Mouse (Mus musculus) adrenal gland, adult 18-20 months (tissue): Measurements from ENCODE around the gene Sdf4. TPM values are rescaled to one million over a fixed set of nuclear protein-coding genes. Genes with fewer than 3 reads are reported as not detected.

Experiments
- DNase-seq, 2 experiments: peaks; one replicate each; pipeline ENCODE4 v3.0.0; 2021 to 2022; ENCODE audit warnings: low spot score in 2 of 2
- total RNA-seq, 2 experiments: library from RNA; stranded (reverse); gene quantifications; 1 replicate in 1 of 2; 2 replicates in 1 of 2; pipeline ENCODE4 v1.2.3; 2021

The Sdf4 gene
- total RNA-seq, 2 experiments from 2014 or later = 227 to 290 TPM

DNA sequence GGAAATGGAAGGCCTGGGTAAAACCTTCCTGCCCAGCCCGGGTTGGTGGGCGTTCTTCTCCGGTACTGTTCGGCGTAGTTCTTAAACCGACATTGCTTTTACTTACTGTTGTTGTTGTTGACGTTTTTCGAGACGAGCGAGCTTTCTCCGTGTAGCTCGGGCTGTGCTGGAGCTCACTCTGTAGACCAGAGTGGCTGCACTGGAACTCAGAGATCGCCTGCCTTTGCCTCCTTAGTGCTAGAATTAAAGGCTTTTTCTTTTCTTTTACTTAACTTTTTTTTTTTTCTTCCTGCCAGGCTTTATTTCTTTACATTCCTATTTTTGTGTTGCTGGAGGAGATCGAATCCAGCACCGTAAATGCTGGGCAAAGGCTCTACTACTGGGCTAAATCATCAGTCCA is 934 bp downstream of the Sdf4 start:
- no peak for DNase-seq

DNA sequence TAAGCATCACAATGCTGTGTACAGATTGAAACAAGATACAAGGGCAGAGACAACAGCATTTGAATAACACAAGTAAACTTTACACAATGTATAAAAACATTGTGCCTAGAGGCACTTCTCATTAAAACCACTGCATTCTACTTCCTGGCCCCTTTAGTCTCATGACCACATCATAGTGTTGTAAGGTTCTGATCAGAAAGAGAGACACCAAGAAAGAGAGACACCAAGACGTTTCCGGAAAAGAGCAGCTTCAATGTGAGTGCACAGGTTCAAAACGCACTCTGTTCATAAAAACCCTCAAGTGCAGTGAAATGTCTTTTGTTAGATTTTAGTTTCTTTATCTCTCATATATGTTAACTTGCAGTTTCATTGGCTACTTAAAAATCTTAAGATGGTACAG is 11.4 kb downstream of the Sdf4 start:
- no peak for DNase-seq

DNA sequence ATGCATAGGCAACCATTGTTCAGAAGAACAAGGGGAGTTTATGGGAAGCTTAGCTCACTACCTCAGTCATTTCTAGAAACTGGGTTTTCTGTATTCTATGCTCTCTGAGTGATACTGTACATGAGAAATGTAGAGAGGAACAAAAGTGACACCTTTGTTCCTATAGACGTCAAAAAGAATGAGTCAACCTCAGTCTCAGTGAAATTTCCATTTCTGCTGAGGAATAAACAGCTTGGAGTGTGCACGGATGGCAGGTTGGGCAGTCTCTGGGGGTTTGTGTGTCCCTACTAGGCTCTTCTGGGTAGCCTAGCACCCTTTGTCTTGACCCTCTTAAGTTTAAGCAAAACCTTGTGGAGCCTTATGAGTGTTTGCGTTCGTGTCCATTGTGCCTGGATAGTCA is 15.7 kb downstream of the Sdf4 start:
- no peak for DNase-seq

DNA sequence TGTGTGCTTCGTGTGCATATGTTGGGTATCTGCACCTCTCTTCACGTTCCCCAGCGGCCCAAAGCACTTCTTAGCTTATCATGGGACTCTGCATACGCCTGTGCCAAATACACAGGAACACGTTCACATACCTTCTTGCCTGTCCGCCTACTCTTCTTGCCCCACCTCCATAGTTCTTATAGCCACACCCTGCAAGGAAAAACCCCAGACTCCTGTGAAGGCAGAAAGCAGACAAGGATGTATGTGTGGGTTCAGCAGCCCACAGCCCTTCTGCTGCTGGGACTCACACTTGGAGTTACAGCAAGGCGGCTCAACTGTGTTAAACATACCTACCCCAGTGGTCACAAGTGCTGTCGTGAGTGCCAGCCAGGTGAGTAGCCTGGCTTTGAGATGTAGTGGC is 21.0 kb downstream of the Sdf4 start, which contains the start of gene Tnfrsf4:
Gene Tnfrsf4, plus strand, starts transcription at position 207 of the 400 bp plus-strand sequence.
- DNase-seq = no peak

DNA sequence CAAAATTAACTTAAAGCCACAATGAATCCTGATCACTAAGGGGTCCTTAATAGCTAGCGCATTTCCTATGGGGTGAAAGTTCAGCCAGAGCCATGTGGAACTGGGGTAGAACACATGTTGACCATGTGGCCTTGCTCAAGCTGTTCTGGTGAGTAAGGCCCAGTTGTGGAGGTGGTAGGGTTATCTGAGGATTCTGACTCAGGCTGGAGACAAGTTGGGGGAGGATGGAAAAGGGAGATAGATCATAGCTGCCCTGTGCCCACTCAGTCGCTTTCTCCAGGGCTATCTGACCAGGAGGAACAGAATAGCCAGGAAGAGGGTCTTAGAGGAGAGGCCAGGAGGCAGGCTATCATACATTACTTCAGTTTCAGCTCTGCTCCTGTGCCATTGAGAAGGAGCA is 21.8 kb downstream of the Sdf4 start:
- DNase-seq = no peak

DNA sequence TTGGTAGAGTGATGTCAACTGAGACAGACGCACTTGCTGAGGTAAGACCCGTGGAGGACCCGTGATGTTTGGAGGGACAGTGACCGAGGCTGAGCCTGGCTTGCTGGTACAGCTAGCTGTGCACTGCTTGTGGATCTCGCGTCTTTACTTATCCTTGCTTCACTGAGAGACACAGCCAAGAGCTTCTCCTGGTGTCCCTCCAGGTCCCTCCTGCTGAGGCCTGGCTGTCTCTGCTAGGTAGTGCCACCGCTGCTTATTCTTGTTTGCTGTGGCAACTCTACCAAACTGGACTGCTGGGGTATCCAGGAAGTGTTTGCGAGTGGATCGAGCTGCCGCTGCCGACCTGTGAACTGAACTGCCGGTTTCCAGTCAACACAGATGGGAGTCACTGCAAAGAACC is 27.1 kb downstream of the Sdf4 start:
- DNase-seq = no peak

DNA sequence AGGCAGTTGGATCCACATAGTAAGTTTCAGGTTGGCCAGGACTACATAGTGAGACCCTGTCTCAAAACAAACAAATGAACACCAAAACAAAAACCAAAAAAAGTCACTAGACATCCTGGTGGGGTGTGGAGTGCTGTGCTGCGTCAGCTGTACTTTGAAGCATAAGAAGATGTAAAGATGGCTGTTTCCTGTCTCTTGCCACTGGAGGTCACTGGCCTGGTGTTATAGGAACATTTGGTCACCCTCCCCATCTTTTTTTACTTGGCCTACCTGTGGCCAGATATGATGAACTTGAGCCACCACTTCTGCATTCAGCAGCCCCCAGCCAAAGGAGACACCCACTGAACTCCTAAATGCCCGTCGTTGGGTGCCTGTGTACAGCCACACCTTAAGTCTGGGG is 28.7 kb downstream of the Sdf4 start:
- DNase-seq = no peak

DNA sequence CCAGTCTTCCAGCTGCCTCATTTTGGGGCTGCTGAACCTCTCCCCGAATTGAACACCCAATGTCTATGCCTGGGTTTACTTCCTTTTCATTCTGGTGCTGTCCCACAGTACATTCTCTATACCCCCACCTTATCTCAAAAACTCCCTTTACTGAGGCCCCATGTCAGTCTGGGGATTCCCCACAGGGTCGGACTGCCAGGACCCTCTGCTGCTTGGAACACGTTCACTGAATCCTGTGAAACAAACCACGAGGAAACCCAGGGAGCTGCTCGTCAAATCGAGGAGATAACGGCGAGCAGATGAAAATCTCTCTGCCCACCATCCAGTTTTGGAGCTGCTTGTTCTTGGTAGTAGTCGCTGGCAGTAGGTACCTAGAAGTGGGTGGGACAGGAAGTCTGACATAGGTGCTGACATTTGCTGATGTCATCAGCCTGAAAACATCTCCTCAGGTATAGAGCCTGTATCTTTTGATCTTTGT is 29.3 kb downstream of the Sdf4 start:
- DNase-seq = no peak

DNA sequence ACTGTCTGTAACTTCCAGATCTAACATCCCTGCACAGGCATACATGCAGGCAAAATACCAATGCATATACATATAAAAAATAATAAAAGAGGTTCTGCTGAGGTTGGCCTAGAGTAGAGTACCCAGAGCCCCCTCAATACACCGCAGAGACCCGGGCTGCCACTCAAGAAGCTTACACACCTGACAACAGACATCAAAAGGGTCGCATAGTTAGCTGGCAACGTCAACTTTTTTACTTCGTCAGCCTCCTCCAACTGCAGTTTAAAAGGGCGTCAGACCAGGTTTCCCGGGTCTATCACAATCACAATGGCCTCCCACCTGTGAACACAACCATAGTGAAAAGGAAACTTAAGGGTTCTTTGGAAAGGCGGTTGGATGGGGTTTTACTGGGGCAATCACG is 30.8 kb downstream of the Sdf4 start:
- no peak for DNase-seq

DNA sequence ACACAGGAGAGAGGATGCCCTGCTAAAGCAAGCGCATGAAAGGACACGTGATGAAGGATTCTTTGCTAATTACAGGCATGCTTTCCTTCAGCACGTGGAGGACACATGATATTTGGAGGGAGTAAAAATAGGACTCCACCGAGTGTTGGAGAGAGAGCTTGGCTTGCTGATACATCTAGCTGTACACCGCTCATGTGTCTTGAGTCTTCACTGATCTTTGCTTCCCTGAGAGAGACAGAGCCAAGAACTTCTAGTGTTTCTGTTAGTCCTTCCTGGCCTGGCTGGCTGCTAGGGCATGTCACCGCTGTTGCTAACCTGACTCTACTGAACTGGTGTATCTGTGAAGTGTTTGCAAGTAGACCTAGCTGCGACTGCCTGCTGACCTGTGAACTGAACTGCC is 31.5 kb downstream of the Sdf4 start:
- no peak for DNase-seq

DNA sequence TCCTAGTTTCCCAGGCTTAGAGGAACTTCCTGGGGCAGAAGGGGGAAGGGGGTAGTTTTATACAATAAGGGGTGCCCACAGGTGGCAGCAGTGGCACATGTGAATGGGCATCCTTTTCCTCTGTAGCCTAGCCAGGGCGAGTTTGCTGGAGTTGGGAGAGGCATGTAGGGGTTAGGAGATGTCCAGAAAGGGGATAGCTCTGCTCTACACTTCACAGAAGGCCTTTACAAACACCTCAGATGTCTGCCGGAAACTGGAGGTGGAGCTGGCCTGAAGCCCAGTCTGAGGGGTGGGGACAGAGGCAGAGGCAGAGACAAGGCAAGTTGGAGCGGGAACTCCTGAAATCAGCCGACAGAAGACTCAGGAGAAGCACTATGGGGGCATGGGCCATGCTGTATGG is 33.3 kb downstream of the Sdf4 start, which contains the start of gene Tnfrsf18:
Gene Tnfrsf18, plus strand, starts transcription at position 152 of the 400 bp plus-strand sequence.
- no peak for DNase-seq

DNA sequence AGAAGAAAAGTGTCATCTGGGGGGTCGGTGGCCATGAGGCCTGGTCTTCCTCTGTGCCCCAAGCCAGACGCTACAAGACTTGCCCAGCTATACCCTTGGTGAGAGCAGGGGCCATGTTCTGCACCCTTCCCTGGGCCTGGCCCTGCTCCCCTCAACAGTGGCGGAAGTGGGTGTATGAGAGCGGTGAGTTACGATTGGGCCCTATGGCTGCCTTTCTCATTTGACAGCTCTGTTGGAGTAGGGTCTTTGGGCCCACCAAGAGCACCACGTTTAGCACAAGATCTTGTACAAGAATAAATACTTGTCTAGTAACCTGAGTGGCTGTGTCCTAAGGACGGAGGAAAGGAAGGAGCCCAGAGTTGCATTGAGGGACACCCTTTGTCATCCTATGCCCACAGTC is 35.9 kb downstream of the Sdf4 start:
- no peak for DNase-seq

DNA sequence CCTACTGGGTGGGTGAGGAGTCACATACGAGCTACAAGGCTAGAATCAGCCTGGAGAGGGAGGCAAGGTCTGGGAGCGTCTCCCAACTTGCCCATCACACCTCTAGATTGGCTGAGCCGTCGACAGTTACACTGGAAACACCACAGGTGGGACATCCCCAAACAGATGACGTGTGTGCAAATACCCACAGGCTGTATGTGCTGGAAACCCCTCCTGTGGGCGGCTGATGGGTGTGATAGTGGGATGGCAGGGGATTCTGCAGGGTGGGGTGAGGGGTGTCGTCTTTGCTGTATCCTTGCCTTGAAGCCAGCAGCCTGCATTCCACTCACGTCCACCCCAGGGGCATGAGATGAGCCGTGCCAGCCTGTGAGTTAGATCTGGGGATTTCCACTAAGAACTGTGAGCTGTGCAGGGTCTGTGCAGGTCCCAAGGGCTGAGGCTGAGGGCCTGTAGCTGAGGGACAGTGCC is 38.0 kb downstream of the Sdf4 start:
- no peak for DNase-seq

DNA sequence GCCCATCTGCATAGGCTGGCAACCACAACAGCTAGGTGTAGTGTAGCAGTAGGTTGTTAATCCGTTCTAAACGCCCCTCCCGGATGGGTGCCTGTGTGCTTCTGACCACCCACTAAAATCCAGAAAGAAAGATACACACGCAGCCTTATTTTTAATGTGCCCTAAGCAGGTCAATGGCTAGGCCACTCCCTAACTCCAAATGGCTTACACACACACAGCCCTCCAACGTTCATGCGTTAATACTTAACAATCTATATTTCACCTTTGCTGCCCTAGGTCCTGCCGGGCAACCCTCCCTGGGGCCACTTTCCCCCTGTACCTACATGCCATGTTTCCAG is 38.6 kb downstream of the Sdf4 start:
- no peak for DNase-seq

DNA sequence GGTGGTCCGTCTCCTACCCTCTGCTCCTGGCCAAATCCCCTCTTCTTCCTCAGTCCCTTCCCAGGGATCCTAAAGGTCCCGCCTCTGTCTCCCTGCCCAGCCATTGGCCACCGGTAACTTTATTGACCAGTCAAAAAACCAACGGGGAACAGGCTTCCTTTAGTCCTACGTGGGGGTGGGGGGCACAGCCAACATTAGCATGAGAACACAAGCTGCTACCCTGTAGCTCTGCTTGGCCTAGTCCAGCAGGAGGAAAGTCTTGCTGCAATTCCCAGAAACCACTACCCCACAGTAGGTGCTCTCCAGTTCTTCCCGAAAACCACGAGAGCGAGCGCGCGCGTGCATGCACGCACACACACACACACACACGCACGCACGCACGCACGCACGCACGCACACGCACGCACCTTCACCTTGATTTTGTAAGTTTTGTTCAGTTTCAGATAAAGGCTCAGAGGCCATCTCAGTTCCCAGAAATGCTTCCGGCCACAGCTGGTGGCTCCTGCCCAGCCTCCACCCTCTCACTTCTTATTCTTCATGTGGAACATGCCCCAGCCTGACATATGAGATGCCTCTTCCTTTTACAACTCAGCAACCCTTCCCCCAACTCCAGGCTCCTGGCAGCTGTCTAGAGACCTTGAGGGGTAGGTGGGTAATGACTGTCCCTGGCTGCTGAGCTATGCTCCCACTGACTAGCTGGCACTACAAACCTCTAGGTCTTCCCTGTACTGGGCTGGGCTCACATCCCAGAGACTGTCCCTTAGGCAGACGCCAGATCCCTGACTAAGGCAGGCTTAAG is 39.1 kb downstream of the Sdf4 start:
- peak; percentile 62 to 72 for DNase-seq

DNA sequence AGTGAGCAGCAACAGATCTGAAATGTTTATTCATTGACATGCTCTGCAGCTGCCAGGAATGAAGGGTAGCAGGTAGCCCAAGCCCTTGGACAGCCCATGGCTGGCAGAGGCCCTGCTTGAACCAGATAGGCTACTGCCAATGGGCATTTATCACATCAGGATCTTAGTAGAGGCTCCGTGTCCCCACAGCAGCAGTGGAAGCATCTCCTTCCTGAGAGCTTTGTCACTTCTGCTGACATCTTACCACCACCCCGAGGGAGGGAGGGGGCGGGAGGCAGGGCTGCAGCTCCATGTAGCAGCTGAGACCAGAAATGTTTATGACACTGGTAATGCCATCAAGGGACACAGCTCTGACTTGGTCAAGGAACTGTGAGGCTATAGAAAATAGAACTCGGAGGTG is 40.2 kb downstream of the Sdf4 start:
- no peak for DNase-seq

DNA sequence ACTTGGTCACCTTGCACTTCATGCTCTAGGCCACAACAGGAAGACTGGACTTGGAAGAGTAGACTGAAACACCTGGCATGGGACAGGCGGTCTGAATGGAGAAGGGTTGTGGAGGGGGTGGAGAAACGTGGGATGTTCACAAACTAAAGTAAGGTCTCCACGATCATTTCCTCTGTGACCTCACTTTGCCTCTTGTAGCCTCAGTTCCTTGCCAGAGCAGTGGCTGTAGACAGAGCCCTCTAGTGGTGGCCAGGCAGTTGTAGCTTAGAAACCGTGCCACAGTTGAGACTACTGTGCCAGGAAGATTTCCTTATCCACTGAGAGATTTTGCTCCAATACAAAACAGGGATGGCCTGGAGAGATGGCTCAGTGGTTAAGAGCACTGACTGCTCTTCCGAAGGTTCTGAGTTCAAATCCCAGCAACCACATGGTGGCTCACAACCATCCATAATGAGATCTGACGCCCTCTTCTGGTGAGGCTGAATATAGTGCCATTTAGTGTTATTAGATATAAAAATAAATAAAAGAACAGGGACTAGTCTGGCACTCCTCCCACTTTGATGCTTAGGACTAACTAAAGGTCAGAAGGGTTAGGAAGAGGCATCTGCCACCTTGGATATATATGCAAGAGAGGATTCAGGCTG is 40.9 kb downstream of the Sdf4 start:
- DNase-seq = no peak

DNA sequence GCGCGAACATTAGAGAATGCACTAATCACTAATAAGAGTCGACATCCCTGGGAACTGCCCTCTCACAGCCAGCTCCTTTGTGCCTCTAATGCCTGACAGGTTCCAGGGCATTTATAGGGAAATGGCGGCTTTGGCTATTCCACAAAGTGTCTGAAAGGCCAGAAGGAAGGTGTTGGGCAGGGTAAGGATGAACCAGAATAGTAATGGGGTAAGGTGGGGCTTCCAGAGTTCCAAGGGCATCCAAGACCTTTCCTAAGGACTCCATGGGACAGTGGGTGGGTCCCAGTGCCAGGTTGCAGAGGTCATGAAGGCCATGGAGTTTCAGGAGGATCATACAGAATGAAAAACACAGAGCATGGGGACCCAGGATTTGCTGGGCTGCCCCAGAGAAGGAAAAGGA is 41.6 kb downstream of the Sdf4 start:
- DNase-seq = no peak

DNA sequence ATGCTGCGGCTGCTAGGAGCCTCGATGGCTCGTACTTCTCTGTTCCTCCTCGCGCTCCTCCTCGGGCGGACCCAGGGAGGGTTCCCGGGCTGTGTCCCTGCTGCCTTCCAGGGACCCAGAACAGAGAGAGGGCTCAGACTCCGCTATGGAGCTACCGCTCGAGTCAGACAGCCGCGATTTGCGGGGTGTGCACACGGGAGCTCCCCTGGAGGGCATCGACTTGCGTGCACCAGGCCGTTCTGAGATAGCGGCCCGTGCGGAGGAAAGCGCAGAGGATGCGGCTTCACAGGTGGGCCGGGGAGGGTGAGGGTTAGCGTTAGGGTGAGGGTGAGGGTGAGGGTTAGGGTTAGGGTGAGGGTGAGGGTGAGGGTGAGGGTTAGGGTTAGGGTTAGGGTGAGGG is 42.2 kb downstream of the Sdf4 start:
- DNase-seq = no peak

DNA sequence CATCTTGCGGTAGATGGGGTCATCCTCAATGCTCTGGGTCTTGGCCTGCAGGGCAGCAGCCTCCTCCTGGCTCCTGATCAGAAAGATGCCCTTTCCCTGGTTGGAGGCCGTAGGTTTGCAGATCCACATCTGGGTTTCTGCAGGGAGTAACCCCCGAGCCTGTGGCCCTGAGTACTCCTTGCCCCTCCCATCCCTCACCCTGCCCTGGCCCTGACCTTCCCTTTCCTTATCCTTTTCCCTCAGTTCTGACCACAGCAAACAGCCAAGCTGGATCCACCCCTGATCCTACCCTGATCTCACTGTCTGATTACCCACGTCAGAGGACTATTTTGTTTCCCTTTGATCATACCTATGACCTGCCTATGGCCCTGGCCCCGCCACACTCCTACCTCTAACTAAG is 52.1 kb downstream of the Sdf4 start:
- DNase-seq = no peak

DNA sequence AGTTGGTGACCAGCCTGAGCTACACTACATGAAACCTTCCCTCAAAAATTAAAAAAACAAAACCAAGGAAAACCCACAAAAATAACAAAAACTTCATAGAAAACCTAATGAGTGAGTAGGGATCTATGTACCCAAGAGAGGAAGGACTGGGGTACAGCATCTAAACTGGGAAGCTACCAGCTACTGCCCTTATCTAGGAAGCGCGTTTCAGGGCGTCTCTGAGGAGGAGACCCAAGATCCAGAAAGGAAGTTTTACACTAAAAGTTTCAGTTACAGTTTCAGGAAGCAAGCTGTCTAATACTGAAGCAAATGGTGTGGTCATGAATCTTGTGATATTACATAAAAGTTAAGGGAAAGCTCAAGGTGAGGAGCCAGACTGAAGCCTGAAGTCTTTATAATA is 57.1 kb downstream of the Sdf4 start:
- no peak for DNase-seq

DNA sequence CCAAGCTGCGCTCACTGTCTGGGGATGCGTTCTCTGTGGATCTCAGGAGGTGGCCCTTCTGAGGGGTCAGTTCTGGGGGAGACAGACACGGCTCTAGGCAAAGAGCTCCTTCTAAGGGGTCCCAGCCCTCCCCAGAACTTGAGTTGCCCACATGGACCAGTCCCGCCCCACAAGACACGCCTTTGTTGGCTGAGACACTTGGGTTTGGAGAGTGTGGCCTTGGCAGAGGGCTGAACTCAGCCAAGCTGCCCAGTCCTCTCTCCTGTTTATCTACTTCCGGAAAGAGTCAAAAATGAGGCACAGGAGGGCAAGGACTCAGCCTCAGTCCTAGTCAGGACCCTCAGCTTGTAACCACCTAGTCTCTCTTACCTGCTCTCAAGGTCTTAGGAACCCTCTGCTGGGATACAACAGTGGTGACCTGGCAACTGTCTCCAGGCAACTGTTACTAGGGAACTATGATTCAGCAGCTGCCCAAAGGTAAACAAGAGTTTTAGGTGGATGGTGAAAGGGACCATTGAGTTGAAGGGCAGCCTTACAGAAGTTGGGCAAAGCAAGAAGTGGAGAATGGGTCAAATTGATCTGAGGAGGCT is 57.8 kb downstream of the Sdf4 start:
- DNase-seq = peak in 1 of 2 experiments; percentile 42
